Mouse (Mus musculus) gastrocnemius, postnatal 14 days (tissue): ENCODE results near the gene Klf9. TPM values are rescaled to one million over a fixed set of nuclear protein-coding genes. Genes with fewer than 3 reads are reported as not detected.

ENCODE experiments used
- DNase-seq: peaks from one replicate; pipeline ENCODE4 v3.0.0; 2021; ENCODE audit warnings: mixed read lengths
- intact Hi-C: fragments of 180-260 bp; cut with DNase I; formaldehyde crosslinking; loops from one replicate; pipeline ENCODE4 v1.15.1; 2025; ENCODE audit warnings: low total_unique reads
- microRNA-seq, 2 experiments: library from miRNA; unstranded; fragments of <30 nt; microRNA quantifications; one replicate each; pipeline ENCODE4 v1.2.0; 2021
- total RNA-seq, 2 experiments: library from RNA; stranded (reverse); gene quantifications; 2 replicates each; pipeline ENCODE4 v1.2.3; 2021

Gene Klf9
- total RNA-seq, 2 experiments from 2014 or later: 80.5 to 128 TPM

- intact Hi-C loops: no loop called here
- no peak for DNase-seq
Measured at GRCm38 (mm10) chr19:23188986-23189385, 48.0 kb downstream of the Klf9 start.

GRCm38 (mm10) chr19:23189744-23190143 lies 48.7 kb downstream of the Klf9 start:
- intact Hi-C loops: no loop called here
- DNase-seq: no peak

GRCm38 (mm10) chr19:23191486-23191885 lies 50.5 kb downstream of the Klf9 start:
- no peak for DNase-seq
- intact Hi-C loops: no loop called here

- no peak for DNase-seq
- intact Hi-C loops: no loop called here
Measured at GRCm38 (mm10) chr19:23193076-23193475, 52.0 kb downstream of the Klf9 start.

- DNase-seq: no peak
- intact Hi-C loops: no loop called here
Measured at GRCm38 (mm10) chr19:23202106-23202505, 61.1 kb downstream of the Klf9 start.

- DNase-seq: no peak
- intact Hi-C loops: no loop called here
Measured at GRCm38 (mm10) chr19:23203505-23204053, 62.6 kb downstream of the Klf9 start.

- DNase-seq: no peak
- intact Hi-C loops: no loop called here
Measured at GRCm38 (mm10) chr19:23211325-23211724, 70.3 kb downstream of the Klf9 start.

GRCm38 (mm10) chr19:23214326-23214725 lies 73.3 kb downstream of the Klf9 start:
- no peak for DNase-seq
- intact Hi-C loops: no loop called here

Small RNAs within 50 kb of the gene (microRNA-seq; reads per million reads assigned to microRNA genes)
- gene Mir1192: 0 to 0.64 reads per million in 2 experiments

Other genes with a start within 250 kb of the Klf9 start
- gene Smc5, start 132.7 kb downstream of the Klf9 start, total RNA-seq: 10 to 100 TPM; 12.5 to 13.3 TPM